In genomic region chr11:117082353-117082934, GRCm38 (mm10) we compare ENCODE assay signal across 8 mouse cellular contexts. TPM values are rescaled to one million over a fixed set of nuclear protein-coding genes. Genes with fewer than 3 reads are reported as not detected.
DNase-seq lines count a peak whose midpoint lies in the region; ATAC-seq and TF ChIP-seq lines count a peak whose summit lies in the region.

No protein-coding gene starts in this region.

- H3K9me3 ChIP-seq in ES-Bruce4 (replicated peaks; ENCODE audit: control insufficient read depth, insufficient read depth, low read length, poor library complexity, severe bottlenecking), result no peaks in the 10 kb centered on the region
- H3K9me3 ChIP-seq in limb, embryonic 11.5 days (ENCODE audit: control insufficient read depth, low read length), result no peaks in the 10 kb centered on the region

- DNase-seq in heart, adult 8-10 months (ENCODE audit: low spot score), result peak; percentile 71
- no peak for DNase-seq in heart, postnatal 4 days
- peak; percentile 61 to 75 for DNase-seq in heart, adult 9 months (ENCODE audit: low spot score in 2 of 2)
- DNase-seq in limb, embryonic 11.5 days (ENCODE audit: low spot score), result no peak
- no peak for DNase-seq in c-Kit-positive CD71-positive TER-119-positive erythroid progenitor cells, embryonic 14.5 days (ENCODE audit: low spot score)
- DNase-seq in gastrocnemius, adult 18-20 months (ENCODE audit: low spot score), result no peak
- DNase-seq in right cerebral cortex, postnatal 4 days, result no peak

- WGBS in limb, embryonic 11.5 days, result 49% methylated on average over 11 of the region's 11 CpGs

- peak overlapping the region; percentile 33 for H3K9ac ChIP-seq in ES-Bruce4 (ENCODE audit: low read depth, poor library complexity, severe bottlenecking)
- H3K9ac ChIP-seq in limb, embryonic 11.5 days (ENCODE audit: low read length), result no peak overlapping the region

- H3K36me3 ChIP-seq in ES-Bruce4 (ENCODE audit: control insufficient read depth, insufficient read depth, low read length, poor library complexity, severe bottlenecking), result peaks cover 30% of the 10 kb centered on the region
- peaks cover 6% of the 10 kb centered on the region for H3K36me3 ChIP-seq in limb, embryonic 11.5 days (ENCODE audit: control insufficient read depth, insufficient read depth, low read length)

- peak; percentile 96 for TF ChIP-seq EP300 in ES-Bruce4 (IDR thresholded peaks at IDR 0.05; ENCODE audit: insufficient read depth, low read depth, low read length)

- H3K4me1 ChIP-seq in ES-Bruce4 (ENCODE audit: control insufficient read depth, insufficient read depth, low read length), result peaks cover 10% of the 10 kb centered on the region
- H3K4me1 ChIP-seq in limb, embryonic 11.5 days (ENCODE audit: control insufficient read depth, insufficient read depth, low read length), result peaks cover 15% of the 10 kb centered on the region

- no peaks in the 10 kb centered on the region for H3K27me3 ChIP-seq in ES-Bruce4 (ENCODE audit: control insufficient read depth, insufficient read depth, low read length, poor library complexity, severe bottlenecking)
- H3K27me3 ChIP-seq in limb, embryonic 11.5 days (ENCODE audit: control insufficient read depth, insufficient read depth, low read length), result no peaks in the 10 kb centered on the region

- peak overlapping the region; percentile 89 for H3K27ac ChIP-seq in ES-Bruce4 (ENCODE audit: insufficient read depth, low read length)
- peak overlapping the region; percentile 24; the same call in 1 of the 2 replicates for H3K27ac ChIP-seq in limb, embryonic 11.5 days (replicated peaks; ENCODE audit: low read depth, low read length)

- H3K4me2 ChIP-seq in limb, embryonic 11.5 days (ENCODE audit: low read depth, severe bottlenecking), result no peak overlapping the region

- ATAC-seq in limb, embryonic 11.5 days (ENCODE audit: insufficient number of reproducible peaks, low FRiP score, low TSS enrichment, low read depth), result no peak

- H3K4me3 ChIP-seq in ES-Bruce4 (ENCODE audit: low read depth, low read length), result peak overlapping the region; percentile 36
- H3K4me3 ChIP-seq in limb, embryonic 11.5 days (ENCODE audit: low read depth, low read length), result no peak overlapping the region

- no peak for TF ChIP-seq CTCF in ES-Bruce4 (IDR thresholded peaks at IDR 0.05; ENCODE audit: low read depth, low read length)

- TF ChIP-seq POLR2A in ES-Bruce4 (IDR thresholded peaks at IDR 0.05; ENCODE audit: insufficient read depth, low read length), result no peak

RNA-seq across cellular contexts. Expression of gene Sec14l1, which starts 32.5 kb away (rescaled TPM):
- total RNA-seq in heart, adult 8-10 months (2022), result 10 to 100 TPM; 61.1 to 74.3 (median 69.2) TPM
- 10 to 100 TPM; 78.4 to 81.7 TPM for total RNA-seq in heart, postnatal 4 days (2021)
- polyA plus RNA-seq in ES-Bruce4 (2011; ENCODE audit: insufficient read depth, insufficient read length, low read depth, missing spikeins), result 77.5 and 77.7 TPM in 2 replicates
- polyA plus RNA-seq in limb, embryonic 11.5 days (2014; fragmentation: Nextera tagmentation; extraction: Ambion mirVana), result 28.1 and 29.7 TPM in 2 replicates
- 10 to 100 TPM; 52.1 to 53.3 TPM for total RNA-seq in gastrocnemius, adult 18-20 months (2021)

Comparison
In these comparisons a context has a peak if more than half of its experiments do, and no peak if none do; other contexts are left out.
1. DNase-seq: peak in heart, adult 8-10 months (single experiment) and heart, adult 9 months (2 of 2); none in heart, postnatal 4 days (single experiment), limb, embryonic 11.5 days (single experiment), c-Kit-positive CD71-positive TER-119-positive erythroid progenitor cells, embryonic 14.5 days (single experiment), gastrocnemius, adult 18-20 months (single experiment) and right cerebral cortex, postnatal 4 days (single experiment).